Mouse (Mus musculus) lung, adult 2 months (tissue): ENCODE measurements around the gene Lnx1.

ENCODE experiments used
- CTCF ChIP-seq: fragments of 200-500 bp; IDR thresholded peaks from 2 replicates; pipeline ENCODE4 v1.5.1; 2011; ENCODE audit warnings: mild to moderate bottlenecking, low read length, control low read depth; ENCODE audit not compliant: insufficient read depth
- POLR2A ChIP-seq: fragments of 200-500 bp; IDR thresholded peaks from 2 replicates; pipeline ENCODE4 v1.6.1; 2011; ENCODE audit warnings: low read depth, mild to moderate bottlenecking, control low read depth, low read length, borderline replicate concordance; ENCODE audit errors: extremely low read depth

DNA sequence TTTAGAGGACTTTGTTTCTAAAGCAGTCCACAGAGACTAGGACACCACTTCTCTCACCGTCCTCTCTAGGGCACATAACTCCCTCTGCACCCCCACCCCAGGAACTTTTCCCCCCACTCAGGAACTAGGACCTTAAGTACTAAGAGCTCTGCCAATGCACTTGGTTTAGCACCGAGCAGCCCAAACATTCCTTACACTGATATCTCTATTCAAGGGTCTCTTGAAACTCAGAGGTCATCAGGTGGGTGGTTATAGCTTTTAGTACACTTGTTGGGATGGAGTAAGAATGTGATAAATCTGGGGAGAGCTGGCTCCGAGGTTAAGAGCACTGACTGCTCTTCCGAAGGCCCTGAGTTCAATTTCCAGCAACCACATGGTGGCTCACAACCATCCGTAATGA lies 90.0 kb downstream of the Lnx1 start:
- no peak for TF ChIP-seq CTCF
- no peak for TF ChIP-seq POLR2A
